Mouse (Mus musculus) hindbrain, embryonic 12.5 days (tissue): ENCODE data around the gene Rps6. TPM values are rescaled to one million over a fixed set of nuclear protein-coding genes. Genes with fewer than 3 reads are reported as not detected.

Experiments used
- ATAC-seq: fragments of 200-750 bp; cut with Nextera tagmentation; 2 replicates; pipeline ENCODE4 v1.8.0; 2017; ENCODE audit warnings: moderate TSS enrichment; ENCODE audit not compliant: low FRiP score
- H3K27ac ChIP-seq: fragments of 300-500 bp; sonication (generic); 2 replicates; pipeline ENCODE4 v1.5.1; 2016; ENCODE audit warnings: mild to moderate bottlenecking
- H3K27me3 ChIP-seq: fragments of 300-500 bp; sonication (generic); 2 replicates; pipeline ENCODE4 v1.6.1; 2016; ENCODE audit warnings: mild to moderate bottlenecking
- H3K36me3 ChIP-seq: fragments of 300-500 bp; sonication (generic); 2 replicates; pipeline ENCODE4 v1.6.1; 2016; ENCODE audit warnings: mild to moderate bottlenecking
- H3K4me1 ChIP-seq: fragments of 300-500 bp; sonication (generic); 2 replicates; pipeline ENCODE4 v1.6.1; 2016
- H3K4me2 ChIP-seq: fragments of 300-500 bp; sonication (generic); replicated peaks from 2 replicates; pipeline ENCODE4 v1.6.1; 2016; ENCODE audit warnings: mild to moderate bottlenecking
- H3K4me3 ChIP-seq: fragments of 300-500 bp; sonication (generic); 2 replicates; pipeline ENCODE4 v1.5.1; 2016; ENCODE audit warnings: mild to moderate bottlenecking
- H3K9ac ChIP-seq: fragments of 300-500 bp; sonication (generic); 2 replicates; pipeline ENCODE4 v1.6.1; 2016; ENCODE audit warnings: mild to moderate bottlenecking, moderate library complexity
- H3K9me3 ChIP-seq: fragments of 300-500 bp; sonication (generic); replicated peaks from 2 replicates; pipeline ENCODE4 v1.6.1; 2016; ENCODE audit warnings: mild to moderate bottlenecking
- WGBS: fragments of 180-500 bp; shearing (Covaris S2); methylation state at CpG from one replicate; pipeline ENCODE4 v1.1.7; 2016; 5-methylcytosine and 5-hydroxymethylcytosine counted together
- polyA plus RNA-seq: library from polyadenylated mRNA; unstranded; fragments of >200 nt; fragmentation: Nextera tagmentation; extraction: Ambion mirVana; gene quantifications from 2 replicates; pipeline ENCODE4 v1.2.1, GENCODE M21; 2016

Gene Rps6
- polyA plus RNA-seq: 477 and 478 TPM in 2 replicates

- H3K36me3 ChIP-seq: peaks cover 30% of the 10 kb centered on the region
- peak within 1 kb of the TSS; percentile 79 for H3K4me2 ChIP-seq
- WGBS: under 1% methylated on average over 68 of the region's 68 CpGs
- H3K4me3 ChIP-seq: peak within 1 kb of the TSS; percentile 95
- peak; percentile 99 for ATAC-seq
- H3K27me3 ChIP-seq: no peaks in the 10 kb centered on the region
- peaks cover 14% of the 10 kb centered on the region for H3K4me1 ChIP-seq
- H3K9ac ChIP-seq: peak within 1 kb of the TSS; percentile 99
- peak within 1 kb of the TSS; percentile 96 for H3K27ac ChIP-seq
- no peaks in the 10 kb centered on the region for H3K9me3 ChIP-seq
Observed at GRCm38 (mm10) chr4:86857113-86858069, at the start of gene Rps6. Gene Rps6, minus strand, starts transcription at chr4:86857412.

- Histone ChIP-seq H3K4me2 (no peak overlapping the region), H3K4me3 (no peak overlapping the region), H3K36me3 (no peaks in the 10 kb centered on the region), H3K27me3 (no peaks in the 10 kb centered on the region), H3K4me1 (no peaks in the 10 kb centered on the region), H3K9me3 (no peaks in the 10 kb centered on the region), H3K27ac (no peak overlapping the region), H3K9ac (no peak overlapping the region)
- no peak for ATAC-seq
- WGBS: 85% methylated on average over 1 of the region's 1 CpGs
Observed at GRCm38 (mm10) chr4:86905869-86906268, 48.7 kb upstream of the Rps6 start.

- H3K4me1 ChIP-seq: no peaks in the 10 kb centered on the region
- no peak for ATAC-seq
- no peaks in the 10 kb centered on the region for H3K36me3 ChIP-seq
- no peaks in the 10 kb centered on the region for H3K27me3 ChIP-seq
- H3K9ac ChIP-seq: no peak overlapping the region
- H3K27ac ChIP-seq: no peak overlapping the region
- WGBS: 38% methylated on average over 3 of the region's 3 CpGs
- no peak overlapping the region for H3K4me3 ChIP-seq
- H3K9me3 ChIP-seq: no peaks in the 10 kb centered on the region
- no peak overlapping the region for H3K4me2 ChIP-seq
Observed at GRCm38 (mm10) chr4:86904969-86905368, 47.8 kb upstream of the Rps6 start.

GRCm38 (mm10) chr4:86902351-86902750 is 45.1 kb upstream of the Rps6 start:
- H3K9me3 ChIP-seq: no peaks in the 10 kb centered on the region
- H3K4me1 ChIP-seq: no peaks in the 10 kb centered on the region
- no peak overlapping the region for H3K4me3 ChIP-seq
- 64% methylated on average over 6 of the region's 6 CpGs for WGBS
- H3K36me3 ChIP-seq: no peaks in the 10 kb centered on the region
- ATAC-seq: no peak
- no peak overlapping the region for H3K9ac ChIP-seq
- H3K27me3 ChIP-seq: no peaks in the 10 kb centered on the region
- H3K4me2 ChIP-seq: no peak overlapping the region
- H3K27ac ChIP-seq: no peak overlapping the region

GRCm38 (mm10) chr4:86898791-86899474 is 41.7 kb upstream of the Rps6 start:
- H3K9me3 ChIP-seq: no peaks in the 10 kb centered on the region
- H3K9ac ChIP-seq: no peak overlapping the region
- H3K27me3 ChIP-seq: no peaks in the 10 kb centered on the region
- no peak overlapping the region for H3K4me3 ChIP-seq
- H3K27ac ChIP-seq: no peak overlapping the region
- 55% methylated on average over 14 of the region's 14 CpGs for WGBS
- no peaks in the 10 kb centered on the region for H3K4me1 ChIP-seq
- no peak overlapping the region for H3K4me2 ChIP-seq
- no peak for ATAC-seq
- H3K36me3 ChIP-seq: no peaks in the 10 kb centered on the region

GRCm38 (mm10) chr4:86897411-86897810 is 40.2 kb upstream of the Rps6 start:
- Histone ChIP-seq H3K4me3 (no peak overlapping the region), H3K36me3 (no peaks in the 10 kb centered on the region), H3K9ac (no peak overlapping the region), H3K9me3 (no peaks in the 10 kb centered on the region), H3K4me2 (no peak overlapping the region), H3K27ac (no peak overlapping the region), H3K27me3 (no peaks in the 10 kb centered on the region), H3K4me1 (no peaks in the 10 kb centered on the region)
- ATAC-seq: no peak
- 80% methylated on average over 7 of the region's 7 CpGs for WGBS

- H3K36me3 ChIP-seq: no peaks in the 10 kb centered on the region
- no peaks in the 10 kb centered on the region for H3K9me3 ChIP-seq
- 64% methylated on average over 5 of the region's 5 CpGs for WGBS
Observed at GRCm38 (mm10) chr4:86887879-86888278, 30.7 kb upstream of the Rps6 start.

GRCm38 (mm10) chr4:86886160-86886878 is 29.1 kb upstream of the Rps6 start:
- no peak for ATAC-seq
- Histone ChIP-seq H3K4me3 (peak overlapping the region; percentile 2; the same call in 1 of the 2 replicates), H3K27ac (no peak overlapping the region), H3K36me3 (no peaks in the 10 kb centered on the region), H3K4me1 (no peaks in the 10 kb centered on the region), H3K9ac (no peak overlapping the region), H3K27me3 (peaks cover 3% of the 10 kb centered on the region; the same call in 1 of the 2 replicates), H3K9me3 (no peaks in the 10 kb centered on the region), H3K4me2 (peak overlapping the region; percentile 33)
- WGBS: 38% methylated on average over 18 of the region's 18 CpGs

More at GRCm38 (mm10) chr4:86887879-86888278, 30.7 kb upstream of the Rps6 start:
- peaks cover 3% of the 10 kb centered on the region; the same call in 1 of the 2 replicates for H3K27me3 ChIP-seq
- H3K4me1 ChIP-seq: no peaks in the 10 kb centered on the region
- H3K4me2 ChIP-seq: no peak overlapping the region
- no peak for ATAC-seq
- H3K4me3 ChIP-seq: no peak overlapping the region
- H3K9ac ChIP-seq: no peak overlapping the region
- H3K27ac ChIP-seq: no peak overlapping the region

GRCm38 (mm10) chr4:86885790-86886159 is 28.6 kb upstream of the Rps6 start:
- H3K4me1 ChIP-seq: no peaks in the 10 kb centered on the region
- H3K9ac ChIP-seq: no peak overlapping the region
- no peaks in the 10 kb centered on the region for H3K36me3 ChIP-seq
- no peak overlapping the region for H3K27ac ChIP-seq
- no peak for ATAC-seq
- peaks cover 3% of the 10 kb centered on the region; the same call in 1 of the 2 replicates for H3K27me3 ChIP-seq
- peak overlapping the region; percentile 2; the same call in 1 of the 2 replicates for H3K4me3 ChIP-seq
- H3K9me3 ChIP-seq: no peaks in the 10 kb centered on the region
- WGBS: 52% methylated on average over 12 of the region's 12 CpGs
- peak overlapping the region; percentile 33 for H3K4me2 ChIP-seq

GRCm38 (mm10) chr4:86884945-86885344 is 27.7 kb upstream of the Rps6 start:
- Histone ChIP-seq H3K27me3 (peaks cover 3% of the 10 kb centered on the region; the same call in 1 of the 2 replicates), H3K4me3 (no peak overlapping the region), H3K36me3 (no peaks in the 10 kb centered on the region), H3K9ac (no peak overlapping the region), H3K27ac (no peak overlapping the region), H3K4me1 (no peaks in the 10 kb centered on the region), H3K4me2 (no peak overlapping the region), H3K9me3 (no peaks in the 10 kb centered on the region; the same call in 1 of the 2 replicates)
- ATAC-seq: no peak
- WGBS: 34% methylated on average over 4 of the region's 4 CpGs

- no peak overlapping the region for H3K4me2 ChIP-seq
- H3K27me3 ChIP-seq: peaks cover 3% of the 10 kb centered on the region; the same call in 1 of the 2 replicates
- WGBS: 51% methylated on average over 2 of the region's 2 CpGs
- no peak for ATAC-seq
- no peaks in the 10 kb centered on the region for H3K36me3 ChIP-seq
- no peaks in the 10 kb centered on the region for H3K4me1 ChIP-seq
- H3K4me3 ChIP-seq: no peak overlapping the region
- H3K27ac ChIP-seq: no peak overlapping the region
- H3K9ac ChIP-seq: no peak overlapping the region
- H3K9me3 ChIP-seq: no peaks in the 10 kb centered on the region; the same call in 1 of the 2 replicates
Observed at GRCm38 (mm10) chr4:86882413-86882812, 25.2 kb upstream of the Rps6 start.

- Histone ChIP-seq H3K27ac (no peak overlapping the region), H3K36me3 (no peaks in the 10 kb centered on the region), H3K27me3 (peaks cover 8% of the 10 kb centered on the region; the same call in 1 of the 2 replicates), H3K4me1 (no peaks in the 10 kb centered on the region), H3K4me3 (no peak overlapping the region), H3K9ac (no peak overlapping the region), H3K9me3 (no peaks in the 10 kb centered on the region; the same call in 1 of the 2 replicates), H3K4me2 (no peak overlapping the region)
- no peak for ATAC-seq
- 87% methylated on average over 4 of the region's 4 CpGs for WGBS
Observed at GRCm38 (mm10) chr4:86881178-86881577, 24.0 kb upstream of the Rps6 start.
